Mouse (Mus musculus): ENCODE data around the gene Il1rl1. TPM values are rescaled to one million over a fixed set of nuclear protein-coding genes. Genes with fewer than 3 reads are reported as not detected.

The Il1rl1 gene
- total and polyA plus RNA-seq, 2 experiments from 2014 or later, result 0.29 to 1.6 TPM

- no peak for DNase-seq (ENCODE audit: low spot score)
- no peak overlapping the region for H3K27ac ChIP-seq (ENCODE audit: low read depth)
- ATAC-seq (ENCODE audit: insufficient read depth, low read depth), result no peak
- H3K9ac ChIP-seq (replicated peaks; ENCODE audit: low read depth, low read length), result no peak overlapping the region
- H3K4me3 ChIP-seq (ENCODE audit: low read depth, low read length), result no peak overlapping the region
- no peak for TF ChIP-seq CTCF (IDR thresholded peaks at IDR 0.05; ENCODE audit: low read depth)
- TF ChIP-seq EP300 (IDR thresholded peaks at IDR 0.05; ENCODE audit: low read depth), result no peak
- H3K4me2 ChIP-seq (ENCODE audit: low read depth, low read length), result no peak overlapping the region
- H3K27me3 ChIP-seq (ENCODE audit: control insufficient read depth, insufficient read depth, low read length), result no peaks in the 10 kb centered on the region
- H3K4me1 ChIP-seq (ENCODE audit: control insufficient read depth, insufficient read depth), result no peaks in the 10 kb centered on the region
- H3K36me3 ChIP-seq (replicated peaks; ENCODE audit: control insufficient read depth, insufficient read depth, low read length), result no peaks in the 10 kb centered on the region
- 79% methylated on average over 9 of the region's 9 CpGs for WGBS
- H3K9me3 ChIP-seq (replicated peaks; ENCODE audit: control insufficient read depth, low read length), result no peaks in the 10 kb centered on the region
Observed at GRCm38 (mm10) chr1:40427270-40427669, 2.1 kb upstream of the Il1rl1 start.

GRCm38 (mm10) chr1:40427901-40428300, 1.5 kb upstream of the Il1rl1 start:
- Histone ChIP-seq H3K4me3 (ENCODE audit: low read depth, low read length) (no peak overlapping the region), H3K27ac (ENCODE audit: low read depth) (no peak overlapping the region), H3K4me1 (ENCODE audit: control insufficient read depth, insufficient read depth) (no peaks in the 10 kb centered on the region), H3K4me2 (ENCODE audit: low read depth, low read length) (no peak overlapping the region), H3K9me3 (replicated peaks; ENCODE audit: control insufficient read depth, low read length) (no peaks in the 10 kb centered on the region), H3K9ac (replicated peaks; ENCODE audit: low read depth, low read length) (no peak overlapping the region), H3K27me3 (ENCODE audit: control insufficient read depth, insufficient read depth, low read length) (no peaks in the 10 kb centered on the region), H3K36me3 (replicated peaks; ENCODE audit: control insufficient read depth, insufficient read depth, low read length) (no peaks in the 10 kb centered on the region)
- no peak for ATAC-seq (ENCODE audit: insufficient read depth, low read depth)
- WGBS, result 51% methylated on average over 1 of the region's 1 CpGs
- TF ChIP-seq CTCF (IDR thresholded peaks at IDR 0.05; ENCODE audit: low read depth) (no peak), EP300 (IDR thresholded peaks at IDR 0.05; ENCODE audit: low read depth) (no peak)
- DNase-seq (ENCODE audit: low spot score), result no peak

- Histone ChIP-seq H3K9ac (replicated peaks; ENCODE audit: low read depth, low read length) (no peak overlapping the region), H3K27ac (ENCODE audit: low read depth) (no peak overlapping the region), H3K4me2 (ENCODE audit: low read depth, low read length) (no peak overlapping the region), H3K4me1 (ENCODE audit: control insufficient read depth, insufficient read depth) (no peaks in the 10 kb centered on the region), H3K9me3 (replicated peaks; ENCODE audit: control insufficient read depth, low read length) (no peaks in the 10 kb centered on the region), H3K36me3 (replicated peaks; ENCODE audit: control insufficient read depth, insufficient read depth, low read length) (no peaks in the 10 kb centered on the region), H3K27me3 (ENCODE audit: control insufficient read depth, insufficient read depth, low read length) (no peaks in the 10 kb centered on the region), H3K4me3 (ENCODE audit: low read depth, low read length) (no peak overlapping the region)
- TF ChIP-seq EP300 (IDR thresholded peaks at IDR 0.05; ENCODE audit: low read depth) (no peak), CTCF (IDR thresholded peaks at IDR 0.05; ENCODE audit: low read depth) (no peak)
- DNase-seq (ENCODE audit: low spot score) (no peak), ATAC-seq (ENCODE audit: insufficient read depth, low read depth) (no peak)
- 54% methylated on average over 4 of the region's 4 CpGs for WGBS
Observed at GRCm38 (mm10) chr1:40430143-40430834, 919 bp downstream of the Il1rl1 start.

- no peaks in the 10 kb centered on the region for H3K27me3 ChIP-seq (ENCODE audit: control insufficient read depth, insufficient read depth, low read length)
- H3K27ac ChIP-seq (ENCODE audit: low read depth), result no peak overlapping the region
- H3K4me2 ChIP-seq (ENCODE audit: low read depth, low read length), result no peak overlapping the region
- no peak for DNase-seq (ENCODE audit: low spot score)
- H3K4me1 ChIP-seq (ENCODE audit: control insufficient read depth, insufficient read depth), result no peaks in the 10 kb centered on the region
- no peak for TF ChIP-seq CTCF (IDR thresholded peaks at IDR 0.05; ENCODE audit: low read depth)
- TF ChIP-seq EP300 (IDR thresholded peaks at IDR 0.05; ENCODE audit: low read depth), result no peak
- no peak overlapping the region for H3K4me3 ChIP-seq (ENCODE audit: low read depth, low read length)
- no peaks in the 10 kb centered on the region for H3K36me3 ChIP-seq (replicated peaks; ENCODE audit: control insufficient read depth, insufficient read depth, low read length)
- 67% methylated on average over 2 of the region's 2 CpGs for WGBS
- H3K9ac ChIP-seq (replicated peaks; ENCODE audit: low read depth, low read length), result no peak overlapping the region
- H3K9me3 ChIP-seq (replicated peaks; ENCODE audit: control insufficient read depth, low read length), result no peaks in the 10 kb centered on the region
- ATAC-seq (ENCODE audit: insufficient read depth, low read depth), result no peak
Observed at GRCm38 (mm10) chr1:40432169-40432568, 2.8 kb downstream of the Il1rl1 start.

- TF ChIP-seq EP300 (IDR thresholded peaks at IDR 0.05; ENCODE audit: low read depth) (no peak), CTCF (IDR thresholded peaks at IDR 0.05; ENCODE audit: low read depth) (no peak)
- Histone ChIP-seq H3K27ac (ENCODE audit: low read depth) (no peak overlapping the region), H3K9me3 (replicated peaks; ENCODE audit: control insufficient read depth, low read length) (no peaks in the 10 kb centered on the region), H3K9ac (replicated peaks; ENCODE audit: low read depth, low read length) (no peak overlapping the region), H3K4me1 (ENCODE audit: control insufficient read depth, insufficient read depth) (no peaks in the 10 kb centered on the region), H3K27me3 (ENCODE audit: control insufficient read depth, insufficient read depth, low read length) (no peaks in the 10 kb centered on the region), H3K4me2 (ENCODE audit: low read depth, low read length) (no peak overlapping the region), H3K4me3 (ENCODE audit: low read depth, low read length) (no peak overlapping the region), H3K36me3 (replicated peaks; ENCODE audit: control insufficient read depth, insufficient read depth, low read length) (no peaks in the 10 kb centered on the region)
- no peak for DNase-seq (ENCODE audit: low spot score)
- whole genome bisulfite sequencing, result 90% methylated on average over 3 of the region's 3 CpGs
- no peak for ATAC-seq (ENCODE audit: insufficient read depth, low read depth)
Observed at GRCm38 (mm10) chr1:40435936-40436335, 6.6 kb downstream of the Il1rl1 start.

- 70% methylated on average over 2 of the region's 2 CpGs for WGBS
- H3K27ac ChIP-seq (ENCODE audit: low read depth), result no peak overlapping the region
- TF ChIP-seq EP300 (IDR thresholded peaks at IDR 0.05; ENCODE audit: low read depth) (no peak), CTCF (IDR thresholded peaks at IDR 0.05; ENCODE audit: low read depth) (no peak)
Observed at GRCm38 (mm10) chr1:40437340-40437739, 8.0 kb downstream of the Il1rl1 start.

More at GRCm38 (mm10) chr1:40437340-40437739, 8.0 kb downstream of the Il1rl1 start:
- no peak overlapping the region for H3K4me2 ChIP-seq (ENCODE audit: low read depth, low read length)
- H3K36me3 ChIP-seq (replicated peaks; ENCODE audit: control insufficient read depth, insufficient read depth, low read length), result no peaks in the 10 kb centered on the region
- no peak overlapping the region for H3K9ac ChIP-seq (replicated peaks; ENCODE audit: low read depth, low read length)
- no peaks in the 10 kb centered on the region for H3K27me3 ChIP-seq (ENCODE audit: control insufficient read depth, insufficient read depth, low read length)
- H3K4me3 ChIP-seq (ENCODE audit: low read depth, low read length), result no peak overlapping the region
- DNase-seq (ENCODE audit: low spot score), result no peak
- no peak for ATAC-seq (ENCODE audit: insufficient read depth, low read depth)
- H3K9me3 ChIP-seq (replicated peaks; ENCODE audit: control insufficient read depth, low read length), result no peaks in the 10 kb centered on the region
- H3K4me1 ChIP-seq (ENCODE audit: control insufficient read depth, insufficient read depth), result no peaks in the 10 kb centered on the region
